Mouse (Mus musculus) bone marrow macrophage, adult 2 months (primary cell): ENCODE measurements at regions not wholly inside any gene's neighbourhood (a gene's known extent, or its start where the extent isn't known, plus 50 kb on each side); places are given as distances from the start of the nearest gene placed in this dataset.

Experiments used
- CTCF ChIP-seq: IDR thresholded peaks from 2 replicates; pipeline ENCODE4 v1.5.1; 2012; ENCODE audit warnings: low read depth, mild to moderate bottlenecking, low read length, moderate library complexity
- POLR2A ChIP-seq: IDR thresholded peaks from 2 replicates; pipeline ENCODE4 v1.6.1; 2012; ENCODE audit warnings: mild to moderate bottlenecking, low read depth, low read length, borderline replicate concordance

DNA sequence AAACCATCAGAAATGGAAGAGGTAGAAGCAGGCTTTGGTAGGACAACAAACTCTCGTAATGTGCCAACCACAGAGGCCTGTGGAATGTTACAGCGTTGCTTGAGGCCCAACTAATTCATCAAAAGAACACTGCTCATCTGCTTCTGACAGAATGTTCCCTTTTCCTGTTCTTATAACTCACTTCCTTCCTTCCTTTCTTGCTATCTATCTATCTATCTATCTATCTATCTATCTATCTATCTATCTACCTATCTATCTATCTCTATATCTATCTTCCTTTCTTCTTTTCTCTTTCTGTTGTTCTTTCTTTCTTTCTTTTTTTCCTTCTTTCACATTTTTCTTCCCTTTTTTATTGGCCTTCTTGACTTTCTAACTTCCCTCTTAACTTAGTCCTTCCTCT lies 353.7 kb downstream of the H2al1j start:
- no peak for TF ChIP-seq POLR2A
- no peak for TF ChIP-seq CTCF
